Mouse (Mus musculus) lung, embryonic 14.5 days (tissue): ENCODE data around the gene 2210016L21Rik. TPM values are rescaled to one million over a fixed set of nuclear protein-coding genes. Genes with fewer than 3 reads are reported as not detected.
"Not testable (repeated sequence)": the region's sequence is repeated elsewhere in the genome, so short reads cannot be mapped to it uniquely, and the experiment has no call there.

ENCODE experiments used
- ATAC-seq: fragments of 200-750 bp; cut with Nextera tagmentation; 2 replicates; pipeline ENCODE4 v1.8.0; 2017; ENCODE audit warnings: mild to moderate bottlenecking, moderate TSS enrichment, moderate library complexity; ENCODE audit not compliant: insufficient read depth
- DNase-seq: peaks from one replicate; pipeline ENCODE4 v3.0.0-alpha.2; 2015
- H3K27ac ChIP-seq: fragments of 300-500 bp; sonication (generic); 2 replicates; pipeline ENCODE4 v1.5.1; 2014; ENCODE audit warnings: low read depth, mild to moderate bottlenecking, moderate library complexity
- H3K27me3 ChIP-seq: fragments of 300-500 bp; sonication (generic); 2 replicates; pipeline ENCODE4 v1.6.1; 2014; ENCODE audit warnings: low read length, control low read depth; ENCODE audit not compliant: insufficient read depth
- H3K36me3 ChIP-seq: fragments of 300-500 bp; sonication (generic); 2 replicates; pipeline ENCODE4 v1.6.1; 2014; ENCODE audit warnings: control low read depth; ENCODE audit not compliant: insufficient read depth
- H3K4me1 ChIP-seq: fragments of 300-500 bp; sonication (generic); 2 replicates; pipeline ENCODE4 v1.6.1; 2014; ENCODE audit warnings: antibody characterized with exemption, control low read depth; ENCODE audit not compliant: insufficient read depth
- H3K4me2 ChIP-seq: fragments of 300-500 bp; sonication (generic); 2 replicates; pipeline ENCODE4 v1.6.1; 2014; ENCODE audit warnings: mild to moderate bottlenecking
- H3K4me3 ChIP-seq: fragments of 300-500 bp; sonication (generic); 2 replicates; pipeline ENCODE4 v1.5.1; 2014; ENCODE audit warnings: low read depth, low read length
- H3K9ac ChIP-seq: fragments of 300-500 bp; sonication (generic); 2 replicates; pipeline ENCODE4 v1.6.1; 2014
- H3K9me3 ChIP-seq: fragments of 300-500 bp; sonication (generic); 2 replicates; pipeline ENCODE4 v1.6.1; 2016; ENCODE audit warnings: low read depth, low read length, control low read depth
- CTCF ChIP-seq: IDR thresholded peaks from 2 replicates; pipeline ENCODE4 v1.5.1; 2016; ENCODE audit warnings: antibody characterized with exemption, low read depth
- WGBS: fragments of 180-500 bp; shearing (Covaris S2); extraction: QIAGEN DNeasy Blood & Tissue Kit; methylation state at CpG from one replicate; pipeline ENCODE4 v1.1.7; 2014; 5-methylcytosine and 5-hydroxymethylcytosine counted together
- polyA plus RNA-seq: library from polyadenylated mRNA; unstranded; fragments of >200 nt; fragmentation: Nextera tagmentation; extraction: Ambion mirVana; gene quantifications from 2 replicates; pipeline ENCODE4 v1.2.1, GENCODE M21; 2014

The 2210016L21Rik gene
- polyA plus RNA-seq, 1 experiment from 2014 or later, result 44.3 TPM

DNA sequence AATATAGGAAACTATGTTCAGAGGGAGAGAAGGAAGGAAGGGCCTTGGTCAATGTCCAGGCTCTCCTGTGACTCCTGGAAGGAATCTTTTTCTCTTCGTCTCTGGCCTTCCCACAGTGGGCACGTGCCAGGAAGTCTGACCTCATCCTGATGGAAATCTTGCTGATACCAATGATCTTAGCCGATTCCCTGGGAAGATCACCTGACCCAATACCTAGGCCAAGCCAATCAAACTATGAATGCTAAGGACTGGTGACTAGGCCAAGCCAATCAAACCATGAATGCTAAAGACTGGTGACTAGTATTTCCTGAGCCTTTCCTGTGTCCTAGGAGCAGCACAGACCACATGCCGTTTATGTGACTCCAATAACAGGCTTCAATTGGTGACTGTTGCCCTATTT is 28.3 kb upstream of the 2210016L21Rik start:
- Histone ChIP-seq H3K4me2 (no peak overlapping the region), H3K27ac (no peak overlapping the region), H3K4me3 (no peak overlapping the region), H3K4me1 (no peaks in the 10 kb centered on the region), H3K36me3 (no peaks in the 10 kb centered on the region), H3K27me3 (no peaks in the 10 kb centered on the region), H3K9me3 (no peaks in the 10 kb centered on the region), H3K9ac (no peak overlapping the region)
- DNase-seq (no peak), ATAC-seq (no peak)
- TF ChIP-seq CTCF, result no peak
- WGBS, result 71% methylated on average over 4 of the region's 4 CpGs

DNA sequence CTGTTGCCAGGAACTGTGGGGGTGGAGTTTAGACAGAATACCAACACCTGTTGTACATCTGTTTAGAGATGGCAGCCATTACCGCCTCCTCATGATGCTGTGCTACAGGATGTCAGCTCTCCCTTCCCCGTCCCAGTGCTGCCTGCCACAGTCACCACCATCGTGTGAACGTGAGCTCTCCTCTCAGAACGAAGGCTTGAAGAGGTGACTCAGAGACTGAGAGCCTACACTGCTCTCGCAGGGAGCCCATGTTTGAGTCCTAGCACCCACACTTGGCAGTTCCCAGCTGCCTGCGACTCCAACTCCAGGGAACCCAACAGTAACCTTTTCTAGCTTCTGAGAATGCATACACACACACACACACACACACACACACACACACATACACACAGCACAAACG is 27.1 kb upstream of the 2210016L21Rik start:
- WGBS, result 45% methylated on average over 8 of the region's 8 CpGs
- no peak overlapping the region for H3K4me3 ChIP-seq
- no peaks in the 10 kb centered on the region for H3K36me3 ChIP-seq
- no peaks in the 10 kb centered on the region for H3K9me3 ChIP-seq
- DNase-seq (no peak), ATAC-seq (no peak)
- no peak overlapping the region for H3K27ac ChIP-seq
- no peak overlapping the region for H3K9ac ChIP-seq
- TF ChIP-seq CTCF, result no peak
- H3K27me3 ChIP-seq, result no peaks in the 10 kb centered on the region
- no peak overlapping the region for H3K4me2 ChIP-seq
- no peaks in the 10 kb centered on the region for H3K4me1 ChIP-seq

DNA sequence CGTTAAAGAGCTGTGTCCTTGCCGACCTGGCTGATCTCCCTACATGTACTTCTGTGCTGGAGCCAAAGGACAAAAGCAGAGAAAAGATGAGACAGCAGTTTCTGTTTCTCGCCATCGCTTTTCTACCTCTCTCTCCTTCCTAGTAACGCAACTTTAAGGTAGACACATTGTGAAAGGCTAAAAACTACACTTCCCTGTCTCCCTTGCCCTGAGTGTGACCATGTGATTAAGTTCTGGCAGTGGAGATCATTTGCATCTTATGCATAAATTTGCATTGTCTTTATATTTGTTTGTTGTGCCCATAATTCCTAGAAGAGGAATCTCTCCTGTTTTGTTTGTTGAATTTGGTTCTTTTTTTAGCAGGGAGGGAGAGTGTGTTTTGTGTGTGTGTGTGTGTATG is 26.1 kb upstream of the 2210016L21Rik start:
- Histone ChIP-seq H3K27me3 (no peaks in the 10 kb centered on the region), H3K4me3 (no peak overlapping the region), H3K4me1 (no peaks in the 10 kb centered on the region), H3K36me3 (no peaks in the 10 kb centered on the region), H3K9me3 (no peaks in the 10 kb centered on the region), H3K4me2 (no peak overlapping the region), H3K9ac (no peak overlapping the region), H3K27ac (no peak overlapping the region)
- 78% methylated on average over 5 of the region's 5 CpGs for WGBS
- no peak for ATAC-seq
- TF ChIP-seq CTCF, result no peak
- DNase-seq, result no peak

GRCm38 (mm10) chr5:114916777-114917176 is 25.2 kb upstream of the 2210016L21Rik start:
- 79% methylated on average over 4 of the region's 4 CpGs for WGBS
- no peak for ATAC-seq

GRCm38 (mm10) chr5:114917357-114917756 is 24.6 kb upstream of the 2210016L21Rik start:
- H3K9ac ChIP-seq, H3K4me2 ChIP-seq, ATAC-seq, H3K27me3 ChIP-seq, H3K27ac ChIP-seq, H3K9me3 ChIP-seq, H3K4me1 ChIP-seq, H3K36me3 ChIP-seq, H3K4me3 ChIP-seq, DNase-seq: not testable (repeated sequence)
- 88% methylated on average over 5 of the region's 5 CpGs for WGBS

More at GRCm38 (mm10) chr5:114916777-114917176, 25.2 kb upstream of the 2210016L21Rik start:
- Histone ChIP-seq H3K9me3 (no peaks in the 10 kb centered on the region), H3K4me2 (no peak overlapping the region), H3K27ac (no peak overlapping the region), H3K27me3 (no peaks in the 10 kb centered on the region), H3K4me1 (no peaks in the 10 kb centered on the region), H3K36me3 (no peaks in the 10 kb centered on the region), H3K4me3 (no peak overlapping the region), H3K9ac (no peak overlapping the region)
- no peak for TF ChIP-seq CTCF
- DNase-seq, result no peak

- H3K27me3 ChIP-seq, result no peaks in the 10 kb centered on the region
- no peak overlapping the region for H3K4me3 ChIP-seq
- peak; percentile 42; the same call in 1 of the 2 replicates for ATAC-seq
- H3K36me3 ChIP-seq, result no peaks in the 10 kb centered on the region
- no peak overlapping the region for H3K9ac ChIP-seq
- no peak for DNase-seq
- H3K4me1 ChIP-seq, result peaks cover 5% of the 10 kb centered on the region; the same call in 1 of the 2 replicates
- no peak overlapping the region for H3K4me2 ChIP-seq
- WGBS, result 70% methylated on average over 19 of the region's 19 CpGs
- H3K9me3 ChIP-seq, result peaks cover 4% of the 10 kb centered on the region; the same call in 1 of the 2 replicates
- H3K27ac ChIP-seq, result no peak overlapping the region
- TF ChIP-seq CTCF, result no peak
Observed at GRCm38 (mm10) chr5:114921551-114922365, 20.2 kb upstream of the 2210016L21Rik start.

GRCm38 (mm10) chr5:114922366-114922731 is 19.6 kb upstream of the 2210016L21Rik start:
- Histone ChIP-seq H3K27ac (no peak overlapping the region), H3K9ac (no peak overlapping the region), H3K4me3 (no peak overlapping the region), H3K9me3 (peaks cover 4% of the 10 kb centered on the region; the same call in 1 of the 2 replicates), H3K4me1 (peaks cover 5% of the 10 kb centered on the region; the same call in 1 of the 2 replicates), H3K4me2 (no peak overlapping the region), H3K36me3 (no peaks in the 10 kb centered on the region), H3K27me3 (no peaks in the 10 kb centered on the region)
- WGBS, result 64% methylated on average over 10 of the region's 10 CpGs
- TF ChIP-seq CTCF, result no peak
- peak; percentile 22 for DNase-seq
- ATAC-seq, result no peak
